Mouse (Mus musculus): ENCODE results near the gene Mapk8. TPM values are rescaled to one million over a fixed set of nuclear protein-coding genes. Genes with fewer than 3 reads are reported as not detected.

The Mapk8 gene
- total and polyA plus RNA-seq, 3 experiments: 27.5 to 47.5 TPM; not detected in 1

- Histone ChIP-seq H3K4me1 (ENCODE audit: control insufficient read depth in 1 of 2, insufficient read depth in 2 of 2, low read length in 2 of 2) (no peaks in the 10 kb centered on the region; a peak in 2 of 4 replicates), H3K79me2 (ENCODE audit: control insufficient read depth, insufficient read depth, low read length, poor library complexity) (no peaks in the 10 kb centered on the region), H3K9ac (ENCODE audit: control insufficient read depth, low read depth, low read length, poor library complexity, severe bottlenecking) (no peak overlapping the region), H3K4me3 (ENCODE audit: control insufficient read depth in 1 of 2, insufficient read depth in 1 of 2, low read depth in 2 of 2, low read length in 2 of 2) (no peak overlapping the region), H3K36me3 (ENCODE audit: control insufficient read depth in 1 of 2, insufficient read depth in 2 of 2, low read length in 2 of 2) (no peaks in the 10 kb centered on the region), H3K27me3 (ENCODE audit: control insufficient read depth in 1 of 2, insufficient read depth in 2 of 2, low read length in 2 of 2) (no peaks in the 10 kb centered on the region), H3K27ac (ENCODE audit: control insufficient read depth, low read depth, low read length) (no peak overlapping the region), H3K9me3 (replicated peaks; ENCODE audit: insufficient read depth, low read length) (no peaks in the 10 kb centered on the region)
- TF ChIP-seq POLR2A (IDR thresholded peaks at IDR 0.05; ENCODE audit: control insufficient read depth in 1 of 2, insufficient read depth in 1 of 2, low read depth in 1 of 2, low read length in 2 of 2, poor library complexity in 1 of 2) (no peak), MYC (IDR thresholded peaks at IDR 0.05; ENCODE audit: low read depth, low read length) (no peak), RCOR1 (IDR thresholded peaks at IDR 0.05; ENCODE audit: low read depth, low read length) (no peak), BHLHE40 (IDR thresholded peaks at IDR 0.05; ENCODE audit: borderline replicate concordance, low read depth, low read length) (no peak), JUND (IDR thresholded peaks at IDR 0.05; ENCODE audit: low read depth, low read length) (no peak)
- no peak for DNase-seq (ENCODE audit: low read depth, low spot score)
Observed at GRCm38 (mm10) chr14:33366891-33367777, 79.8 kb downstream of the Mapk8 start.

- Histone ChIP-seq H3K27ac (ENCODE audit: control insufficient read depth, low read depth, low read length) (no peak overlapping the region), H3K36me3 (ENCODE audit: control insufficient read depth in 1 of 2, insufficient read depth in 2 of 2, low read length in 2 of 2) (no peaks in the 10 kb centered on the region), H3K9me3 (replicated peaks; ENCODE audit: insufficient read depth, low read length) (no peaks in the 10 kb centered on the region), H3K79me2 (ENCODE audit: control insufficient read depth, insufficient read depth, low read length, poor library complexity) (no peaks in the 10 kb centered on the region), H3K27me3 (ENCODE audit: control insufficient read depth in 1 of 2, insufficient read depth in 2 of 2, low read length in 2 of 2) (no peaks in the 10 kb centered on the region), H3K9ac (ENCODE audit: control insufficient read depth, low read depth, low read length, poor library complexity, severe bottlenecking) (no peak overlapping the region), H3K4me3 (ENCODE audit: control insufficient read depth in 1 of 2, insufficient read depth in 1 of 2, low read depth in 2 of 2, low read length in 2 of 2) (no peak overlapping the region), H3K4me1 (ENCODE audit: control insufficient read depth in 1 of 2, insufficient read depth in 2 of 2, low read length in 2 of 2) (no peaks in the 10 kb centered on the region; a peak in 1 of 4 replicates)
- TF ChIP-seq POLR2A (IDR thresholded peaks at IDR 0.05; ENCODE audit: control insufficient read depth in 1 of 2, insufficient read depth in 1 of 2, low read depth in 1 of 2, low read length in 2 of 2, poor library complexity in 1 of 2) (no peak), POLR2AphosphoS5 (IDR thresholded peaks at IDR 0.05; ENCODE audit: borderline replicate concordance, low read depth, low read length) (no peak), GABPA (IDR thresholded peaks at IDR 0.05; ENCODE audit: low read depth, low read length) (no peak), CHD2 (IDR thresholded peaks at IDR 0.05; ENCODE audit: low read length) (no peak), NRF1 (IDR thresholded peaks at IDR 0.05; ENCODE audit: insufficient read depth, low read depth, low read length, poor library complexity, severe bottlenecking) (no peak), USF1 (IDR thresholded peaks at IDR 0.05; ENCODE audit: low read depth, low read length) (no peak), ZMIZ1 (IDR thresholded peaks at IDR 0.05; ENCODE audit: low read depth, low read length) (no peak), SMC3 (IDR thresholded peaks at IDR 0.05; ENCODE audit: low read depth, low read length) (no peak), TBP (IDR thresholded peaks at IDR 0.05; ENCODE audit: low read depth, low read length) (no peak), CHD1 (IDR thresholded peaks at IDR 0.05; ENCODE audit: low read depth, low read length) (no peak)
- no peak for DNase-seq (ENCODE audit: low read depth, low spot score)
Observed at GRCm38 (mm10) chr14:33364061-33364460, 82.9 kb downstream of the Mapk8 start.
